Mouse (Mus musculus): ENCODE results near the gene Hacd3. TPM values are rescaled to one million over a fixed set of nuclear protein-coding genes. Genes with fewer than 3 reads are reported as not detected.
A peak's percentile ranks its signal among the peaks of the same experiment; 100 is the strongest.

Gene Hacd3
- total RNA-seq (2014; fragmentation: Nextera tagmentation): 22.0 and 22.3 TPM in 2 replicates
- total RNA-seq (2017): 48.1 and 49.0 TPM in 2 replicates
- polyA plus RNA-seq (2012): 3.0 and 3.3 TPM in 2 replicates

DNA sequence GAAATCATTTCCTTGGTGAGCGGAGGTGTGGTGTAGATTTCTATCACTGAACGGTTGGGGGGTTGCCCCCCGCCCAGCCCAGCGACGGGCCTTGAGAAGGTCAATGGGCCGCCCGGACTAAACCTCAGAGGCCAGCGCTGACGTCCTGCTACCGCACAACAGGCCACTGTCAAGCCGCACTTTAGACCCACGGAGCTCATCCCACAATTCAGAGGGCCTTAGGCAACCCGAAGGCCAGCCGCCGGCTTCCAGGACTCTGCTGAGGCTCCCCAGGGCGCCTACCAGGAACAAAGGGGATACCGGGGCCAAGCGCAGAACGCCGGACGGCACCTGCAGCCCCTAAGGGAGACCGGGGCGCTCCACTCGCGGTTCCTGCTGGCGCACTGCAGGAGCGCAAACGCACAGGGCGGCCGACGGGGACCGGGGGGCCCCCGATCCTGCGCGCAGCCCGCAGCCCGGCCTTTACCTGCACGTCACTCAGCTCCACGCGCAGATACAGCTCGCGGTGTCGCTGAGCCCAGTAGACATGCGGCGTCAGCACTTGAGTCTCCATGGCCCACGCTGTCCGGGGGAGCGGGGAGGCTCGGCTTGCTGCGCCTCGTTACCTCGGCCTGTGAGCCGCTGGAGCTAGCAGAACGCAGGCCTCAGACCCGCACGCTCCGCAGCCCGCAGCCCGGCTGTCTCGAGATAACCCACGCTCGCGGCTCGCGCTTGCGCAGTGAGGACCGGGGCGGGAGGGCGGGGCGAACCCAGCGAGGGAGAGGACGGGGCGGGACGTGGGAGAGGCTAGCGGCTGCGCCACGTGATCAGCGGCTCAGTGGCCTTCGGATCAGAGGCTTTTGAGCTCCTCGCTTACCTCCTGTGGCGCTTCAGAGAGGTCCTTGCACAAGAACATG is at the start of gene Hacd3:
Hacd3 (minus strand) TSS at position 703 of the 896 bp plus-strand sequence.
- peak; percentile 55 for ATAC-seq (ENCODE audit: extremely low read depth, insufficient number of reproducible peaks, low FRiP score, poor library complexity, severe bottlenecking)
- DNase-seq (ENCODE audit: low spot score): peak; percentile 91
- Histone ChIP-seq H3K27me3 (ENCODE audit: insufficient read depth, low read length) (peaks cover 6% of the 10 kb centered on the region; the same call in 1 of the 2 replicates), H3K4me1 (ENCODE audit: insufficient read depth, low read depth, low read length) (peaks cover 55% of the 10 kb centered on the region), H3K36me3 (replicated peaks) (peaks cover 11% of the 10 kb centered on the region), H3K9me3 (replicated peaks) (0 out of 2 replicates have a peak, but pooled peaks cover 4% of the 10 kb centered on the region), H3K4me3 (ENCODE audit: low read depth, low read length) (peak within 1 kb of the TSS; percentile 100)
- TF ChIP-seq GATA1 (IDR thresholded peaks at IDR 0.05; ENCODE audit: borderline replicate concordance, low read length): no peak
- TF ChIP-seq CTCF (IDR thresholded peaks at IDR 0.05; ENCODE audit: low read depth, low read length): no peak
- TF ChIP-seq GATA2 (IDR thresholded peaks at IDR 0.05; ENCODE audit: borderline replicate concordance, low read depth, low read length): no peak
- TF ChIP-seq POLR2AphosphoS5 (IDR thresholded peaks at IDR 0.05; ENCODE audit: insufficient replicate concordance, low read depth, low read length): no peak
- no peak for TF ChIP-seq TAL1 (conservative IDR thresholded peaks at IDR 0.05; ENCODE audit: low read depth, low read length)

DNA sequence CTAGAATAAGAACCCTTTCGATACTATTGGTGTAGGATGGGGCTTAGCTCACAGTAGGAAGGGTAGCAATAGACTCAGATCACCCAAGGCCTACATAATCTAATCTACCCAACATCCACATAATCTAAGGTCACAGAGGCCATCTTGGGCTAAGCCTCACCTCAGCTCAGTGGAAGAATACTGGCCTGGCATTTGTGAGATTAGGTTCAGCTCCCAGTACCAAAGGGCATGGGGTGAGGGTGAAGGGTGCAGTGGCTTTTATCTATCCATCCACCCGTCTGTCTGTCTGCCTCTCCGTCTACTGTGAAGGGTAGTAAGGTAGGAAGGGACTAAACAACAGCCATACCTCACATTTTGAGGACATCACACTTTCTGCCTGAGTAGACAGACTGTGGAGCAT is 49.1 kb upstream of the Hacd3 start:
- Histone ChIP-seq H3K36me3 (replicated peaks) (peaks cover 87% of the 10 kb centered on the region), H3K4me3 (ENCODE audit: low read depth, low read length) (peak overlapping the region; percentile 2; the same call in 1 of the 2 replicates), H3K9me3 (replicated peaks) (no peaks in the 10 kb centered on the region), H3K4me1 (ENCODE audit: insufficient read depth, low read depth, low read length) (peaks cover 59% of the 10 kb centered on the region), H3K27me3 (ENCODE audit: insufficient read depth, low read length) (no peaks in the 10 kb centered on the region)
- ATAC-seq (ENCODE audit: extremely low read depth, insufficient number of reproducible peaks, low FRiP score, poor library complexity, severe bottlenecking) (peak; percentile 83), DNase-seq (ENCODE audit: low spot score) (peak; percentile 32)
- TF ChIP-seq GATA1 (IDR thresholded peaks at IDR 0.05; ENCODE audit: borderline replicate concordance, low read length) (no peak), TAL1 (conservative IDR thresholded peaks at IDR 0.05; ENCODE audit: low read depth, low read length) (peak; percentile 83)

- ATAC-seq (ENCODE audit: extremely low read depth, insufficient number of reproducible peaks, low FRiP score, poor library complexity, severe bottlenecking): no peak
- Histone ChIP-seq H3K4me1 (ENCODE audit: insufficient read depth, low read depth, low read length) (peaks cover 11% of the 10 kb centered on the region), H3K27me3 (ENCODE audit: insufficient read depth, low read length) (no peaks in the 10 kb centered on the region), H3K9me3 (replicated peaks) (no peaks in the 10 kb centered on the region), H3K4me3 (ENCODE audit: low read depth, low read length) (no peak overlapping the region), H3K36me3 (replicated peaks) (peaks cover 88% of the 10 kb centered on the region)
- TF ChIP-seq TAL1 (conservative IDR thresholded peaks at IDR 0.05; ENCODE audit: low read depth, low read length) (no peak), GATA2 (IDR thresholded peaks at IDR 0.05; ENCODE audit: borderline replicate concordance, low read depth, low read length) (no peak), CTCF (IDR thresholded peaks at IDR 0.05; ENCODE audit: low read depth, low read length) (no peak), POLR2AphosphoS5 (IDR thresholded peaks at IDR 0.05; ENCODE audit: insufficient replicate concordance, low read depth, low read length) (no peak), GATA1 (IDR thresholded peaks at IDR 0.05; ENCODE audit: borderline replicate concordance, low read length) (no peak)
- DNase-seq (ENCODE audit: low spot score): no peak
Measured at GRCm38 (mm10) chr9:65064251-65064650, 42.8 kb upstream of the Hacd3 start.

- Histone ChIP-seq H3K9me3 (replicated peaks) (no peaks in the 10 kb centered on the region), H3K4me3 (ENCODE audit: low read depth, low read length) (no peak overlapping the region), H3K36me3 (replicated peaks) (peaks cover 92% of the 10 kb centered on the region), H3K4me1 (ENCODE audit: insufficient read depth, low read depth, low read length) (no peaks in the 10 kb centered on the region), H3K27me3 (ENCODE audit: insufficient read depth, low read length) (no peaks in the 10 kb centered on the region)
- DNase-seq (ENCODE audit: low spot score) (no peak), ATAC-seq (ENCODE audit: extremely low read depth, insufficient number of reproducible peaks, low FRiP score, poor library complexity, severe bottlenecking) (no peak)
- no peak for TF ChIP-seq POLR2AphosphoS5 (IDR thresholded peaks at IDR 0.05; ENCODE audit: insufficient replicate concordance, low read depth, low read length)
- no peak for TF ChIP-seq GATA1 (IDR thresholded peaks at IDR 0.05; ENCODE audit: borderline replicate concordance, low read length)
- TF ChIP-seq GATA2 (IDR thresholded peaks at IDR 0.05; ENCODE audit: borderline replicate concordance, low read depth, low read length): no peak
- no peak for TF ChIP-seq TAL1 (conservative IDR thresholded peaks at IDR 0.05; ENCODE audit: low read depth, low read length)
Measured at GRCm38 (mm10) chr9:65050981-65051380, 29.5 kb upstream of the Hacd3 start.

DNA sequence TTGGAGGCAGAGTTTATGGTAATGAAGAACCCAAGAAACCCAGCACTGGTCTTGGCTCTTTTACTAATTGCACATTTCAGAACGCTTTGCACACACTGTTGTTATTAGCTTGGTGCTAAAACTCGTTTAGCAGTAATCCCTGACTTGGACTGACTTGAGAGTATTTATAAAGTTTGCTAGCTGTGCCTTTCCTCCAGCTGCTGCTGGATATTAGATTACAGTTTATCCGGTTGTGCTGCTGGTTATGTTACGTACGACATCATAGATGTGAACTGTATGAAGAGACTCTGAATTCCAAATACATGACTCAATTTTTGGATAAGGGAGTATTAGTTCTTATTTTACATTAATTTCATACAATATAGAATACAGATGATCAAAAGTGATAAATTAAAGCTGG is 27.9 kb upstream of the Hacd3 start:
- Histone ChIP-seq H3K4me1 (ENCODE audit: insufficient read depth, low read depth, low read length) (no peaks in the 10 kb centered on the region), H3K36me3 (replicated peaks) (peaks cover 91% of the 10 kb centered on the region), H3K9me3 (replicated peaks) (no peaks in the 10 kb centered on the region), H3K27me3 (ENCODE audit: insufficient read depth, low read length) (no peaks in the 10 kb centered on the region), H3K4me3 (ENCODE audit: low read depth, low read length) (no peak overlapping the region)
- ATAC-seq (ENCODE audit: extremely low read depth, insufficient number of reproducible peaks, low FRiP score, poor library complexity, severe bottlenecking) (no peak), DNase-seq (ENCODE audit: low spot score) (no peak)
- TF ChIP-seq TAL1 (conservative IDR thresholded peaks at IDR 0.05; ENCODE audit: low read depth, low read length) (no peak), GATA2 (IDR thresholded peaks at IDR 0.05; ENCODE audit: borderline replicate concordance, low read depth, low read length) (no peak), POLR2AphosphoS5 (IDR thresholded peaks at IDR 0.05; ENCODE audit: insufficient replicate concordance, low read depth, low read length) (no peak), GATA1 (IDR thresholded peaks at IDR 0.05; ENCODE audit: borderline replicate concordance, low read length) (no peak), CTCF (IDR thresholded peaks at IDR 0.05; ENCODE audit: low read depth, low read length) (no peak)

DNA sequence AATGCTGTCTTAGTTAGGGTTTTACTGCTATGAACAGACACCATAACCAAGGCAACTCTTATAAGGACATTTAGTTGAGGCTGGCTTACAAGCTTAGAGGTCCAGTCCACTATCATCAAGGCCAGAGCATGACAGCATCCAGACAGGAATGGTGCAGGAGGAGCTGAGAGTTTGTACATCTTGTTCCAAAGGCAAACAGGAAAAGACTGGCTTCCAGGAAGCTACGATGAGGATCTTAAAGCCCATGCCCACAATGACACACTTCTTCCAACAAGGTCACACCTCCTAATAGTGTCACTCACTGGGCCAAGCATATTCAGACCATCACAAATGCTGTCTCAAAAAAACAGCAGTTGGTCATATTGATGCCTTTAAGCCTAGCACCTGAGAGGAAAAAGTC is 25.5 kb upstream of the Hacd3 start:
- peaks cover 90% of the 10 kb centered on the region for H3K36me3 ChIP-seq (replicated peaks)
- H3K9me3 ChIP-seq (replicated peaks): no peaks in the 10 kb centered on the region
- no peak for DNase-seq (ENCODE audit: low spot score)
- H3K4me1 ChIP-seq (ENCODE audit: insufficient read depth, low read depth, low read length): no peaks in the 10 kb centered on the region
- no peaks in the 10 kb centered on the region for H3K27me3 ChIP-seq (ENCODE audit: insufficient read depth, low read length)
- ATAC-seq (ENCODE audit: extremely low read depth, insufficient number of reproducible peaks, low FRiP score, poor library complexity, severe bottlenecking): no peak
- TF ChIP-seq TAL1 (conservative IDR thresholded peaks at IDR 0.05; ENCODE audit: low read depth, low read length): no peak
- no peak for TF ChIP-seq POLR2AphosphoS5 (IDR thresholded peaks at IDR 0.05; ENCODE audit: insufficient replicate concordance, low read depth, low read length)
- no peak for TF ChIP-seq CTCF (IDR thresholded peaks at IDR 0.05; ENCODE audit: low read depth, low read length)
- TF ChIP-seq GATA2 (IDR thresholded peaks at IDR 0.05; ENCODE audit: borderline replicate concordance, low read depth, low read length): no peak
- no peak for TF ChIP-seq GATA1 (IDR thresholded peaks at IDR 0.05; ENCODE audit: borderline replicate concordance, low read length)
- H3K4me3 ChIP-seq (ENCODE audit: low read depth, low read length): no peak overlapping the region
